Mouse (Mus musculus): ENCODE results near the gene Rapgef4.

The Rapgef4 gene

DNA sequence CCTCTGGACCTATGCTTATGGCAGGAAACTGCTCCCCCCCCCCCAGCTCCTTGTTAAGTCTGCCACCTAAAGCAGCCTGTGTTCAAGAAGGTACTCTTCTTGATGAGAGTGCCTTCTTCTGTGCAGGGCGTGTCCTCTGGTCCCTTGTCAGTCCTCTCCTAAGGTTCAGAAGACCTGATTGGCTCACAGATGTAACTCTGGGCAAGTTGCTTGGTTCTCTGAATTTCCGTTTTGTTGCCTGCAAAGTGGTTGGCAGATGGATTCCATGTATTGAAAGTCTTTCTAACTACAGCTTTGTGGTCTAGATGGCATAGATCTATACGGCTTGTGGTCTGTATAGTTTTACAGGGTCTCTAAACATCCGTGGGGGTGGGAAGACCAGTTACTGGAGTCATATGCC lies 101.8 kb downstream of the Rapgef4 start:
- no peak for DNase-seq

DNA sequence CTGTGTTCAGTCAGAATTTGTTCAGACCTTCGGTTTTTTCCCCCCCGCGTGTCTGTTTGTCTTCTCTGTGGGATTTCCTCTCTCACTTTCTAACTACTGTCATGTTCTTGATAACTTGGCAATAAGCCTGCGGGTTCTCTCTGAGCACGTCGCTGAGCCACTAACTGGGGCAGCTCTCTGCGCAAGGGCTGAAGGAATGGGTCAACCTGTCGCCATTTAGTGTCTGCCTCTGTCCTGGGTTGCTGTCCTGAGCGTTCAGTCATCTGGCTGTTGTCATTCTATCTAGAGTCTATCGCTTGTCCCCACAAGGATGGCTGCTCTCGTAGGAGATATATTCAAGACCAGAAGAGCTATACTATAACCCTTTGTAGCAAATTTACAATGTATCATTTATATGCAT lies 107.8 kb downstream of the Rapgef4 start:
- no peak for DNase-seq

DNA sequence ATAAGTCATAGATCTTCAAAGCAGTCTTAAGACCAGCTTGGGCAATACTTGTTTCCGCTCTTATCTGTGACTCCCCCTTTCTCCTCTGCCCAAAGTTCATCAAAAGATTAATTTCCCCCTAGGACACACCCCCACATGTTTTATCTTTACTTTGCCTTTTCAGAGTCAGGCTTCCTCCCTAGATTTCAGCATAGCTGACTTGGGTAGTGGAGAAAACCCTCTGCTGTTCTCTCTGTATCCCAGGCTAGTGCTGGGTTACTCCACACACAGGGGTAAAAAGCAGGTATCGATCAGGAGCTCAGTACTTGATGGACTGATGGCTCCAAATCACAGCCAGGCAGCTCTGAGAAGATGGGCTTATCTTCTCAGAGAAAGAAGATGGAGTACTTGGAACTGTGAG lies 109.0 kb downstream of the Rapgef4 start:
- DNase-seq, result no peak

DNA sequence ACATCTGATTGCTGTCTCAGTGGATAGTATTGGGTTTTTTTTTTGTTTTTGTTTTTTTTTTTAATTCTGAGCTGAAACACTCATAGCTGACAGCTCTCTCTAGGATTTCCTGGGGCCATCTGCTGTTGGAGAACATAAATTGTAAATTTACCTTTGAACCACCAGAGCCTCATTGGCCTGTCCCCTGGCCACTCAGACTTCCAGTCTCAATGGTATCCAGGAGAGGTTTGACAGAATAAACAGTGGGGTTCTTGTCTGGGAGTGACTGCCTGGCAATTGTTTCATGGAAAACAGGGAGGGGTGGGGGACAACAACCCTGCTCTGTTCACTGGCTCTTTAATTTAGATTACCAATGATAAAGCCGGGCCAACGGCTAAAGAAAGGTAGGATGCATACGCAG lies 111.0 kb downstream of the Rapgef4 start:
- peak in 1 of 2 experiments; percentile 38 for DNase-seq

DNA sequence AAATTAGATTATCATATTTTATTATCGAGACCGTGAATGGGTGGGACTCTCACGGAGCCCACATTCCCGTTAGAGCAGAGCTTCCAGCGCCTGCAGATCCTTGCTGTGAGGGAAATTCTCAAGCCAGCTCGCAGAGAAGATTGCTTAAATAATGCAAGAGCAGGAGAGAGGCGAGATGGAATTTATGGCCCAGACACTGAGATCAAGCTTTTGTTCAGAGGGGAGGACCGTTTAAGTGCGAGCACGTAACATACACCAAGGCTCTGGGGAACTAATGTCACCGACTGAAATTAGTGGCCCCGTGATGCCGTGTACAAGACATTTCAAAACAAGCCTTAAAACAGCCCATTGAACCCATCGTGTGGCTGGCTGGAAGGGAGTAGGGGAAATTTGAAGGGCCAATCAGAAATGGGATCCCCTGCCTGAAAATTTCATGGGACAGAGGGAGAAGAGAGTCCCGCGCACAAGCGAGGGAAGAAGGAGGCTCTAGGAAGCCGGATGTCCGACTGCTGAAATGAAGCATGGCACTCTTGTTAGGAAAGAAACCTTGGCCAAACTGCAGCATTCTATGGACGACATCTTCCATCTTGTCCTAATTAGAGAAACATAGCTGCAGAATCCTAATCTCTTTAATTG lies 112.5 kb downstream of the Rapgef4 start:
- no peak for DNase-seq

DNA sequence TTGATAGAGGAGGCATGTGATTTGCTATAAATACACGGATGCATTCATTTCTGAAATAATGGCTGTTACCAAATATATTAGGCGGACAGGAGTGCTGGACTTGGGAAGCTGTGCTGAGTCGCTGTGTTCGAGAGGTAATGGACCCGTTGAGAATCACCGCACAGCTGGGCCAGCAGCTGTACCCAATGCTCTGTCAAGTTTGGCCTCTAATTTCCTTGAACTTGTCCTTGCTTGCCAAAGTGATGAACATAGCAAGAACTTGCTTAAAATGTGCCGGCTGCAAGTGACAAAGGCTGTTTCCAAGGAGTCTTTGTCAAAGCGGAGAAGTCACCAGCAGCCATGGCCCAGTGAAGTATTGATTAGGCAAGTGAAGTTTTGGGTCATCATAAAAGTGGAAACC lies 113.0 kb downstream of the Rapgef4 start:
- DNase-seq, result no peak

DNA sequence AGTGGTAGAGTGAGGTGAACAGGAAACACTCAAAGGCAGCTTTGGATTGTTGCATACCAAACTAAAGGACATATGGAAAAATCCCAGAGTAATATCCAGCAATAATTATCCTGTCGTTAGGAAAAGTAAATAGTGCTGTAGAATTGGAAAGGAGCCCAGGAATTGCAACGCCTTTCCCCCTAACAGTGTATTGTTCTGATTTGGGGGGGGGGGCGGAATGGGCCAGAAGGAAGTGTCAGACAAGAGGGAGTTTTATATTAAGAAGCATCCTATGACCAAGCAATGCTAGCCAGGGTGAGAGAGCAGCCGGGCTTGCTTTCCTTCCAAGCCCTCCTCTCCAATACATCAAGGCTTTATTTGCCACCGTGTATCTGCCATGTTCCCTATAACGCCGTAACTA lies 113.4 kb downstream of the Rapgef4 start:
- DNase-seq, result no peak

DNA sequence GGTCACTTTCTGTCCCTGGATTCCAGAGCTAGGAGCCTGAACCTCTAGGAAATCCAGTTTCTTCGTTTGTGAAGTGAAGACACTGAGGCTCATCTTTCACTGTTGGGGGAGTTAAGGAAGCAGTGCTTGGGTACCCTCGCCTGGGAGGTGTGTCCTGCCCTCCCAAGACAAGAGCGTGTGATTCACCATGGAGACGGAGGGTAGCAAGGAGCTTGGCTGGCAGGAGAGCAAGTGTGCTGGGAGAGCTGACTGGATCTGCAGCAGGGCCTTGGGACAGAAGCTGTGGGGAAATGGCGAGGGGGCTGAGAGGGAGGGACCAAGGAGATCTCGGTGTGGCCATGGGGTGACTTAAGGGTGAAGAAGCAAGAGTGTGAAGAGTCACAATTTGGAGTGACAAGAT lies 114.0 kb downstream of the Rapgef4 start:
- DNase-seq, result no peak

DNA sequence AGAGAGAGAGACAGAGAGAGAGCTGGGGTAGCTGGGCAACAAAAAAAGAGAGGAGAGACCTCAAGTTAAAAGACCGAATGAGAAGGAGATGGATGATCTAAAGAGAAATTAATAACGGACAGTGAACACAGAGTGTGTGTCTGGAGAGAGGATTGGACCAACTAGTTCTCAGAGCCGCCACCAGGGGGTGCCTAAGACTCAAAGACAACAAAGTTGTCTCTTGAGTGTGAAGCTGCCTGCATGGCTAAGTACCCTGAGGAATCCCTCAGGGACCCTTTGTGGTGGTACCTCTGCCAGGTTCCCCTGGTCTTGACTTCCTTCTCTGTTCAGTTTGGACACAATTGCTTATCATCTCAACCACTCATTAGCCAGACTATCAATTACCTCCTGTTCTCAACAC lies 115.3 kb downstream of the Rapgef4 start:
- no peak for DNase-seq

DNA sequence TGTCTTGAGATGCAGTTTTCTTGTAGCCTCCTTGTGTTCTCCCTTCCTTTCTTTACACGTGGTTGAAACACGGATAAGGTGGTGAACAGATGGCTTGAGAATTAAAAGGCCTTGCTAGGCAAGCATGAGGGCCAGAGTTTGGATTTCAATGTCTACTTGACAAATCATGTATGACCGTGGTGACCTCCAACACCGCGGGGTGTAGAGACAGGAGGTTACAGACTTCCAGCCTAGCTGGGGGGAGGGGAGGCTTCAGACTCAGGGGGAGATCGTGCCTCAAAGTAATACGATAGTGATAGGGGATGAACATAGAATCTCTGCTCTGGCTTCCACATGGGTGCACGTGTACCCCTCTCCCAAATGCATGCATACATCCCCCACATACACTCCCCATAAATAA lies 117.3 kb downstream of the Rapgef4 start:
- DNase-seq, result no peak

DNA sequence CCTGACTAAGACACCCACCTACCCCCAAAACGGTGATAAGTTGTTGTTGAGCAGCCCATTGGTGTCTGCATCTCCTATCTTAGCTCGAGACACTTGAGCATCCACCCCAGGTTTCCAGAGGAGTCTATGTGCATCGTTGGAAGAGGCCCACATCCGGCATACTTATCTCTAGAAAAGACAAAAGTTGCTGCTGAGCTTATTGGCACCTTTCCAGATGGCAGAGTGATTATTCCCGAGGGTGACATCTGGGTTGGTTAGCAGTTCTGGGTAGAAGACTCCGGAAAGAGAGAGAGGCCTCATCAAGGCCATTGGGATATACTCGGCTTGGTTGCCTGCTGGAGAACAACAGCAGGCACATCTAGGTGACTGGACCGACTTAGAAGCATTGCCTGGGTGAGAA lies 123.6 kb downstream of the Rapgef4 start:
- DNase-seq, result no peak

DNA sequence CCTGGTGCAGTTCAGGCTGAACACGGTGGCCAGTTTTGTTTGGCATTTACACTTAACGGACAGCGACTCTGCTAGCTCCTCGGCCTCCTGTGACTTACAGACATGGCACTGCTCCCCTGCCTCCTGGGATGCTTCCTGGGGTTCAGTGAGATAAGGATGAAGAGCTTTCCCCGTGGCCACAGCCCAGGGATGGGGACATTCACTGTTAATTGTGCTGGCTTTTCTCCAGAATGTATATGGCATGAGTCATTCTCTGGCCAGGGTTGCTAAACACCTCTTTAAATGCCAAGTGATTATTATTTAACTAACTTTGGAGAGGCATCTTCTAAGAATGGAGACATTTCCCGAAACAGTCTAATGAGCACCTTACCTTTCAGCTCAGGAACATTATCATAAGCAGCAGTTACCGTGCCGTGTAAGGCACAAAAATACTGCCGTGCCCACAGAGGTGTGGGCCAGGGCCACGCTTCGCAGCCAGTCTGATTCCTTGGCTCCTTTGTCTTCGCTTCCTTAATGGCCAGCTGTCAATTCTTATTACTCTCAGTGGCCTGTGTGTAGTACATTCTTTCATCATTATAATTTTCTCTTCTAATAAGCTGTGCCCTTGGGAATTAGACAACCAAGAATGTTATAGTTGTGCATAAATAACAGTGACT lies 126.6 kb downstream of the Rapgef4 start:
- peak; percentile 31 to 41 for DNase-seq

DNA sequence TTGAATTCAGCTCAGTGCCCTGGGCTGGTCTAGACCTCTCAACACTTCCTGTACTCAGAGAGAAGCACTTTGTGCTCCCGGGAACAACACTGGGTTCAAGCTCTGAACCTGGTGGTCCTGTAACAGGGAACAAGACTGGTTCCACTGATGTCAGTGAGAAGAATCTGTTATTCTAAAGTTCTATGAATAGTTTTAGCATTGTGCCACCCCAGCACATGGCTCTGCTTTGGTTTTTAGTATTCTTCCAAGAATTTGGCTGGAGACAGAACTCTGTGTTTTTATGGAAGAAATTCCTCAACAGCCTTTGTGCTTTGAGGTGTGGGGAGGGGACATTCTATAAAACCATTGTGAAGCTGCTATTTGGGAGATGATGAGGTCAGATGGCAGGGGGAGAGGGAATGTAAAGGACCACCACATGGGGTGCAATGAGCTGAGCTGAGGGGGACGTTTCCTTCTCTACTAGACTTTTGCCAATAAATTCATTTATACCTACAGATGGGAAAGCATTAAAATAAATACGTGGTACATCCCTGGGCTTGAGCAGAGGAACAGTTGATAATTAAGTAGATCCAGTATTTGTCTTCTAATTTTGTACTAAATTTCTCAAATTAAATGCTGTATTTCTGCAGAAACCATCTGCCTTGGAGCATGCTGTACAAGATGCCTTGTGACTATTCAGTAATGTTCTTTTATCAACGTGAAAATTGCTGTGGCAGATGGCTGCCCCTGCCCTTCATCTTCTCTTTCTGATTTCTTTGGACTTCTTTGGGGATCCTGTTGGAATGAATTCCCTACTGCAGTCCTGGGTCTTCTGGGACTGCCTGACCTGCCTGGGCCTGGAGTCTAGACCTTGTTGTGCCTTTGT lies 127.6 kb downstream of the Rapgef4 start:
- DNase-seq, result no peak

DNA sequence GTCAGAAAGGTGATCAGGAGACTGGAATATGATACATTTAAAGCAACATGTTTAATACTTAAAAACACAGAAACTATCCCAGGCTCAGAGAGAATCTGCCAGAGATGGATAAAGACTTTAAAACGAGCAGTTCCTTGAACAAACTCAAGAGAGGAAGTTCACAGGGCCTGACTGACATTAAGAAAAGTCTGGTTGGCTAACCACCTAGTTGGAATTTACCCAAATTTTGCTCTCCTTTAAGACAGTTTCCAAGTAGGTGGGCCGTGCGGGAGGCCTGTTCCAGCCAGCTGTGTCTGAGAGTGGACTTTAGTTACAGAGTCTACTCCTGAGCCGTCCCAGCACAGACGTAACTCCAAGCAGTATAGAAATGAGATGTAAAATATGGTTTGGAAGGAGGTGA lies 129.4 kb downstream of the Rapgef4 start:
- DNase-seq, result no peak

DNA sequence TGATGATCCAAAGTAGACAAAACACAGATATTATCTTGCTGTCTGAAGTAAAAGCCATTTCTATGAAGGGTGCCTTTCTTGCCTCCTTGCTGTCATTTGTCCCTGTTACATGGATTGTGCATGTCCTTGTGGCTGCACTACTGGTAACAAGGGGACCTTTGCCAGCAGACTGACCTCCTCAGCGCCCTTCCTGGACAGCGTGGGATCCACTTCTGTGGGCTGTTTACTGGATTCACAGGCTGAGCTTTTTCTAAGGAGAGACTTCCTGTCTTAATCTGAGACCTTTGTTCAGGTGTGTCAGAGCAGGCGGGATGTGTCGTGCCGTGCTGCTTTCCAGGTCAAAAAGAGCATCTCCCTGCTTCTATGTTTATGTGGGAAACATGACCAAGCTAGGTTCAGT lies 132.7 kb downstream of the Rapgef4 start:
- no peak for DNase-seq

DNA sequence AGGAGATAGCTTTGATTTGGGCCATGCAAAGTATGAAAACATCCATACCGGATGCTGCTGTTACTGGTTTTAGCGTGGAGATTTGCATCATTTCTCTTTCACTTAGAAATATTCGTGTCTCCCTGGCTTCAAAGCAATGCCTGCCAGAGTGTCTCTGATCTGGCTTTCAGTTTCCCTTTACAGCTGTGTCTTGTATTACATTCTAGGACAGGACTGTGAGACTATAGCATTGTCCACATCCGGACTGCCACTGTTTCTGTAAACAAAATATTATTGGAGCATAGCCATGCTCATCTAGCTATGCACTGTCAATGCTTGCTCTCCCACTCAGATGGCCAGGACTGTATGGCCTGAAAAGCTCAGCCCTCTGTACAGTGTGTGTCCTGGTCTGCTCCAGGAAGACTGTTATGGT lies 133.1 kb downstream of the Rapgef4 start:
- no peak for DNase-seq

DNA sequence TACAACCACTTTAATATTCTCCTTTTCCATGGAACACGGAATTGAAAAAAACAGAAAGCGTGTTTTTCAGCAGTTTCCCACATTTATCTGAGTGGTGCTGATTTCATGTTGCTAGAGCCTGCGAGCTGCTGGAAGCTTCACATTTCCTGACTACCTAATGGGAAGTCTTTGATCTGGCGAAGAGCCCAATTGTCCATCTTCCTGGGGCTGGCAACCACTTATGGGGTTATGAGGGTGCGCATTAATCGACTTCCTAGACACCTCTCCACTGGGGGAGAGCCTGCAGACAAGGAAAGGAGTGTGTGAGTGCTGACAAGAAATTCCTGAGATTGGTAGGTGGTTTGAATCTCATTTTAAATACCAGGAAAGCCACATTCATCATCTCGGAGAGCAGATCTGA lies 135.1 kb downstream of the Rapgef4 start:
- peak; percentile 45 to 55 for DNase-seq

DNA sequence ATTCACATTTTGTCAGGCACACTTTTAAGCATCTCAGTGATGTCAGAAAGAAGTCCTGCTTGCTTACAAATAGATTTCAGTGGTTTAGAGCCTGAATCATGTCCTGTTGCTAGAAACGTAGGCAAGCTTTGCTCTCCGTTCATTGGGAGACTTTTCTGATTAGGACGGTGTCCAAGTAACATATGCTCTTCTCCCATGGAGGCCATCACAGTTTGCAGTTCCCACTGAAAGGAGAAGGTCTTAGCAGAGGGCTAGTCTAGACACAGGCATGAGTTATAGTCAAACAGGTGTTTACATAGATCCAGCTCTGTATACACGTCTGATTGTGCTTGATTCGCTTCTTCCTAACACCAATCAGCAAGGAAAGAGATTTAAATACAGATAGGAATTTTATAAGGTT lies 135.7 kb downstream of the Rapgef4 start:
- DNase-seq, result peak; percentile 59 to 68

DNA sequence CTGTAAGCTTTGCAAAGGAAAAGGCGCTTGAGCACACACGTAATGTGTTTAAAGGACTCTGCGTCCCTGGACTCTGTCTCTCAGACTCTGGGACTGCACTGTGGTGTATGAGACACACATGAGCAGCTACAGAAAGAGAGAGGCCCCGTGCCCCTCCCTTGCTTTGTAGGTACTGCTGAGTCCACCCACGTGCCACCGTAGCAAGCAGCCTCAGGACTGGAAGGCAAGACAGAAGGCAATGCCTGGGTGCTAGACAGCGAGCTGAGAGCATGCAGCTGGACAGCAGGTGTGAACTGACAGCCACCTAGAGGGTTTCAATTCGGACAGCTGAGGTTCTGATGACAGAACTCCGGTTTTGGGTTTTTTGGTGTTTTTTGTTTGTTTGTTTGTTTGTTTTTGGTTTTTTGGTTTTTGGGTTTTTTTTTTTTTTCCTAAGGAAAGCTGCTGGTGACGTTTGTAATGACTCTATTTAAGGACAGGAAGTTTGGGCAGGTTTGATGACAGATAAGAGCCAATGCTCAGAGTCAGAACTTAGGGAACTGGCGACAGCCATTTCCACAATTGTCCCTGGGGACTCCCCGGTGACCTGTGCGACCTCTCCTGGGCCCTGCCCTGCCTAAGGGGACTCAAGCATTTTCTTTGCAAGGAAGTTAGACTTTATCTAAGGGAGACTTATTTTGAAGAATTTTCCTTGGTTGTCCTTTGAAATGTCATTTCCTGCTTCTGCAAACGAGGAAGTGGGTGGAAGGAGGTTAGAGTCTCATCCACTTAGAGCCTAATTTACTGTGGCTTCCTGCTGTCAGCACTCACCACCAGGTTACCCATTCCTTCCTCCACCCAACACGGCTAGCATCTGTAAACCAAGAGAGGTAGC lies 136.3 kb downstream of the Rapgef4 start:
- DNase-seq, result peak; percentile 28

DNA sequence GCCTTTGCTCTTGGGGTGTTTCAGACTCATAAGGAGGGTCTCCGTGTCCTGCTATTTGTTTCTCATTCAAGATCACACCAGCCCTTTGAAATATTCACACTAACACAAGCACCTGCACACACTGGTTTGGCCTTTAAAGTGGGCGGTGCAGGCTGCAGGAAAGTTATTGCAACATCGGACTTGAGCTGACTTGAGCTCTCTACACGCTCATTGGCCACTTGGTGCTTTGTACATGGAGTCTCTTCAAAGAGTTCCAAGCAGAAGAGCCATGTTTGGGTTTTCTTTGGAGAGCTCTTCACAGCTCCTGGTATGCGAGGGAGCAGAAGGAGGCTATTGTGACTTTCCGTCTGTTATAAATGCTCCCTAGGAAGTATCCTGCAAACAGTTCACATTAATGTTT lies 139.2 kb downstream of the Rapgef4 start:
- DNase-seq, result no peak

DNA sequence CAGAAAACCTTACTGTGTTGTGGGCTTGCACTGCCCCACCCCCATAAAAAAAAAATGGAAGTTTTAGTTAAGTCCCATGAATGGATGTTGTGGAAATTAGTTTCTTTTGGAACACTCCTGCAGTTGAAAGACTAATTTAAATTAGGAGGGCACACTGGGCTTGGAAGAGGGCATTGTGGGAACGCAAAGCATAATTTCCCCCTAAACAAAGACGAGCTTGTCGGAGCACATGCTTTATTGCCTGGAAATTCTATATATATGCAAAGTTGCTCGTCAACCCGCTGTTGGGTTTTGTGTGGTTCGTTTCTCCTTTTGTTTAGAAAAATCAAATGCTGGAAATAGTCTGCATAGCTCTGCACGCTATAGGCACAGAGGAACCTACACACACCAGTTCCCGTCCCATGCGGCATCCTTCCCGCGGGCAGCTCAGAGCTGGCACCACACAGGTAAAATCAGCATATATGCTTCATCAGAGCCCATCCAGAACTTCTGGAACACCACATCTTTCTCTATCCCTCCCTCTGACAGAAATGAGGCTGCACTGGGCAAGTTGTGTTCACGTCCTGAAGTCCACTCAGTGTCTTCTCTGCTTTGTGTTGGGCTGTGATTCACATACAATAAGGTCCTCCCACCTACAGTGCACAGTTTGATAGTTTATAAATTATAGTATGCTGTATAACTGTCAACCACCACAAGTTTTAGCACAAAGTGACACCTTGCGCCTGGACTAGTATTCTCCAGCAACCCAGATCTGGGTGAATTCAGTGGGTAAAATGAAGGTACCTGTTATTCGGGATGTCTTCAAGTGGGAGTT lies 141.6 kb downstream of the Rapgef4 start:
- no peak for DNase-seq

DNA sequence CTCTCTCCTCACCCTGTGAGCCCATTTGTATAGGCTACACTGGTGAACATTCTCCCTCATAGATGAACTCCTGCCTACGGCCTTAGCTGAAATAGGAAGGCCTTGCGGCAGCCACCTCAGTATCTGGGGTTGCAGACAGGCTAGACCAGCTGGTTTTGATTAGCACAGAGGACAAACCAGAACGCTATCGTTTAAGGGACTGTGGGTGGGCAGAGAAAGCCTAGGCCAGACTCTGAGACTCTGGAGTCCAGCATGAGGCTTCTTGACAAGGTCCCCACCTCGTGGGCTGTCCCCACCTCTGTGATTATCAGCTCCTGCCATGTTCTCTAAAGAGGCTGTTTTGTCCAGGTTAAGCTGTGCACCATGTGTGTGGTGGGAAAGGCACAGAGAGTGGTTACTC lies 142.8 kb downstream of the Rapgef4 start:
- no peak for DNase-seq

Data from cerebellum, adult 18-20 months (tissue).